Mouse (Mus musculus) C2C12 (cell line): Measurements from ENCODE around the gene Hes2. TPM values are rescaled to one million over a fixed set of nuclear protein-coding genes. Genes with fewer than 3 reads are reported as not detected.

ENCODE experiments used
- H3K27me3 ChIP-seq: one replicate; pipeline ENCODE4 v1.6.1; 2011; ENCODE audit not compliant: control insufficient read depth, insufficient read depth, insufficient read length
- H3K36me3 ChIP-seq: one replicate; pipeline ENCODE4 v1.6.1; 2011; ENCODE audit not compliant: control insufficient read depth, insufficient read depth
- H3K4me3 ChIP-seq: one replicate; pipeline ENCODE4 v1.5.1; 2011; ENCODE audit warnings: mild to moderate bottlenecking, control low read depth; ENCODE audit not compliant: poor library complexity, insufficient read depth, severe bottlenecking
- H3K79me2 ChIP-seq: one replicate; pipeline ENCODE4 v1.6.1; 2011; ENCODE audit not compliant: control insufficient read depth, insufficient read depth
- H3K79me3 ChIP-seq: one replicate; pipeline ENCODE4 v1.6.1; 2011; ENCODE audit warnings: low read depth, control low read depth
- H3ac ChIP-seq: one replicate; pipeline ENCODE3; 2011; ENCODE audit warnings: low read depth; ENCODE audit not compliant: control insufficient read depth, insufficient read length
- CEBPB ChIP-seq: IDR thresholded peaks from one replicate; pipeline ENCODE4 v1.6.1; 2011; ENCODE audit warnings: low read depth, mild to moderate bottlenecking, control low read depth, moderate library complexity
- CTCF ChIP-seq: IDR thresholded peaks from one replicate; pipeline ENCODE4 v1.5.1; 2011; ENCODE audit not compliant: control insufficient read depth, insufficient read depth, insufficient read length
- FOSL1 ChIP-seq: IDR thresholded peaks from one replicate; pipeline ENCODE4 v1.8.0; 2011; ENCODE audit warnings: mild to moderate bottlenecking, low read length; ENCODE audit not compliant: poor library complexity, insufficient read depth, severe bottlenecking
- MAX ChIP-seq: IDR thresholded peaks from one replicate; pipeline ENCODE4 v1.6.1; 2011; ENCODE audit warnings: mild to moderate bottlenecking, control low read depth
- MYOD1 ChIP-seq: IDR thresholded peaks from one replicate; pipeline ENCODE4 v1.6.1; 2011; ENCODE audit warnings: low read depth; ENCODE audit not compliant: control insufficient read depth, insufficient read length
- MYOG ChIP-seq: IDR thresholded peaks from one replicate; pipeline ENCODE4 v1.6.1; 2011; ENCODE audit not compliant: control insufficient read depth, insufficient read length; ENCODE audit errors: extremely low read depth
- USF1 ChIP-seq: IDR thresholded peaks from one replicate; pipeline ENCODE4 v1.6.1; 2011; ENCODE audit warnings: low read depth, mild to moderate bottlenecking, control low read depth, moderate library complexity
- polyA plus RNA-seq: library from polyadenylated mRNA; unstranded; fragments of >200 nt; fragmentation: generic; extraction: Trizol; gene quantifications from one replicate; pipeline ENCODE4 v1.2.1, GENCODE M21; 2012; ENCODE audit warnings: missing spikeins

Hes2 gene
- polyA plus RNA-seq, 1 experiment, result not detected

DNA sequence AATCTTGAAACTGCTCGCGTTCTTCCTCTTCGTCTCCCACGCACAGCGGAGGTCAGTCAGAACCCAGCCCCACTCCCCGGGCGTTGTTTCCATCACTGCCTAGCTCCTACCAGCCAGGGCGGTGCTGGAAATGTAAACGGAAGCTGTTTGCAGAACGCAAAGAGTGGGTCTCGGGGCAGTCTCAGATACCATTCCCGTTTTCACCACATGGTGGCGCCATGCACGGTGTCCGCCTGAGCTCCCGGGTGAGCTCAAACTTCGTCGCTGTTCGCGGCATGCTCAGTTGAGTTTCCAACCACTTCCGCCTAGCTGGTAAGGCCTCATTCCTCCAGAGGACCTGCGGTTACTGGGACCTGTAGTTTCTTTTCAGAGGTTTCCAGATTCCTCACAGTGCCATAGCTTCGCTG lies 4.9 kb upstream of the Hes2 start:
- H3K79me3 ChIP-seq, result no peaks in the 10 kb centered on the region
- H3ac ChIP-seq, result no peak overlapping the region
- peaks cover 53% of the 10 kb centered on the region for H3K27me3 ChIP-seq
- no peaks in the 10 kb centered on the region for H3K36me3 ChIP-seq
- no peak for TF ChIP-seq CEBPB
- TF ChIP-seq FOSL1, result no peak
- TF ChIP-seq CTCF, result peak; percentile 76
- peak; percentile 28 for TF ChIP-seq MAX
- H3K79me2 ChIP-seq, result no peaks in the 10 kb centered on the region
- no peak overlapping the region for H3K4me3 ChIP-seq

DNA sequence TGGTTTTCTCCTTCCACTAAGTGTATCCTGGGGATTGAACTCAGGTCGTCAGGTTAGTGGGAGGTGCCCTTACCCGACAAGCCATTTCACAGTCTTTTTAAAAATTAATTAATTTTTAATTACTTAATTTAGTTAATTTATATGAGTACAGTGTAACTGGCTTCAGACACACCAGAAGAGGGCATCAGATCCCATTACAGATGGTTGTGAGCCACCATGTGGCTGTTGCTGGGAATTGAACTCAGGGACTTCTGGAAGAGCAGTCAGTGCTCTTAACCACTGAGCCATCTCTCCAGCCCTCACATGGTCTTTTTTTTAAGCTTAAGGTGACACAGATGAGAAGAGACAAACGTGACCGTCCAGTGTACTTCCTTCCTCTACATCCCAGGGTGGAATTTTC lies 3.6 kb upstream of the Hes2 start:
- no peak overlapping the region for H3K4me3 ChIP-seq
- H3K79me2 ChIP-seq, result no peaks in the 10 kb centered on the region
- H3ac ChIP-seq, result no peak overlapping the region
- peaks cover 53% of the 10 kb centered on the region for H3K27me3 ChIP-seq
- TF ChIP-seq FOSL1, result no peak
- no peak for TF ChIP-seq USF1
- TF ChIP-seq MYOG, result no peak
- no peak for TF ChIP-seq CTCF
- no peak for TF ChIP-seq MAX
- H3K36me3 ChIP-seq, result no peaks in the 10 kb centered on the region
- H3K79me3 ChIP-seq, result no peaks in the 10 kb centered on the region

DNA sequence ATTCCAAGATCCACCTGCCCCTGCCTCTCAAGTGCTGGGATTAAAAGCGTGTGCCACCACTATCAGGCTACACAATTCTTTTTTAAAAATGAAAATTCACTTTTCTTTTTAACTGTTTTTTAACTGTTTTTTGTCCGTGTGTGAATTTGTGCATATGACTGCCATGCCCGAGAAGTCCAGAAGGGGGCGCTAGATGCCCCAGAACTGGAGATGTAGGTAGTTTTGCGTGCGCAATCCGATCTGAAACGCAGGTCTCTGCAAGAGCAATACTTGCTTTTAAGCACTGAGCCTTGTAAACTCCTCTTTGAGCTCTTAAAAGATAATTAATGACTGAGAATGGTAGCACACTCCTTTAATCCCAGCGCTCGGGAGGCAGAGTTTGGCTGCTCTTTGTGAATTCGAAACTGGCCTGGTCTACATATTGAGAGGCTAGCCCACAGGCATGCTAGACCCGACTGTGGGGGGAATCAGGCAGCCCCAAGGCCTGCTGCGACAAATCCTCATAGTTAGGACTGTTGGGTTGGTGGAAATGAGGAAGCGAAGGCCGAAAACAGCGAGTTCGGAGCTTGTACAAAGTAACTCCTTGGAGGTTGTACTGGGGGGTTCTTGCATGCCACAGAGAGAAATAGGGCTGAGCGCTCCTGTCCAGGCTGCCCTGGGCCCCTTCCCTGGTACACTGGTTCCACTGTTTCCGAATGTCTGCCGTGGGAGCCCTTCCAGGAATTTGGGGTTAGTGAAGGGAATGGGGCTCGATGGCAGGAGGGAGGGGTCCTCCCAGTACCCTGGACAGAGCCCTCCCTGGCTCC lies 685 bp upstream of the Hes2 start:
- Histone ChIP-seq H3ac (no peak overlapping the region), H3K36me3 (no peaks in the 10 kb centered on the region), H3K79me2 (no peaks in the 10 kb centered on the region), H3K79me3 (no peaks in the 10 kb centered on the region), H3K27me3 (peaks cover 49% of the 10 kb centered on the region), H3K4me3 (no peak overlapping the region)
- TF ChIP-seq MYOG (no peak), USF1 (no peak), FOSL1 (no peak), MAX (no peak), CTCF (no peak), MYOD1 (no peak), CEBPB (no peak)

DNA sequence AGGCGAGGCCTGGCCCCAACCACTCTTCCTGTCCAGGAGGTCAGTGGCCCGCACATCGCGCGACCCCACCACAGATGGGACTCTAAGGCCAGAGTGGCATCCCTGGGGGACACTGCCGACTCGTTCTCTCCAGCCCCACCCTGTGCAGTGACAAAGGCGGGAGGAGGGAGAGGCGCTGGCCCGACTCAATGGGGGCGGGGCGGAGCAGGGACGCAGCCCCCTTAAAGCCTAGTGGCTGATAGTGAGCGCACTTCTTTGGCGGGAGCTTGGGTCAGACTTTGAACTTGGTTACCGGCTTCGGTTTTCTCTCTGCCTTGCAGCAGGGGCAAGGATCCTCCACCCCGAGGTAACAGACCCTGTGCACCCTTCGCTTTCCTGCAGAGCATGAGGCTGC lies 615 bp downstream of the Hes2 start:
- Histone ChIP-seq H3K36me3 (no peaks in the 10 kb centered on the region), H3ac (no peak overlapping the region), H3K4me3 (no peak overlapping the region), H3K27me3 (peaks cover 49% of the 10 kb centered on the region), H3K79me2 (no peaks in the 10 kb centered on the region), H3K79me3 (no peaks in the 10 kb centered on the region)
- TF ChIP-seq MYOD1 (no peak), USF1 (no peak)

DNA sequence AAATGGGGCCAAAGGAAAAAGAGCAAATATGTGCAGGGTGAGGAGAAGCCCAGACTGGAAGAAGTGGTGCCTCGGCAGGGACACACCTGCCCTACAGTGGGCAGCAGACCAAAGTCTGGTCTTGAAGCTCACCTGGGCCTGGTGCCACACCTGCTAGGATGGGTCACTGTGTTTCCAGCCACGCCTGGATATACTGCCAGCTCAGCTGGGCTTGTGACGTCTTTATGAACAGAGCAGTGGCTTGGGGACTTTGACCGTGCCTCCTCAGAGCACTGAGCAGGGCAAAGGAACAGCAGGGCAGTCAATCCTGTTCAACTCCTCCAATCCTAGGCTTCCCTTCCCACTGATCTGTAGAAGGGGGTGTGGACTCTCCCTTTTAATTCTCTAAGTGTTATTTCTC lies 2.1 kb downstream of the Hes2 start:
- Histone ChIP-seq H3K79me2 (no peaks in the 10 kb centered on the region), H3K36me3 (no peaks in the 10 kb centered on the region), H3ac (no peak overlapping the region), H3K27me3 (peaks cover 49% of the 10 kb centered on the region), H3K4me3 (no peak overlapping the region), H3K79me3 (no peaks in the 10 kb centered on the region)
- TF ChIP-seq CEBPB (no peak), MYOG (no peak), FOSL1 (no peak), MAX (no peak), CTCF (no peak), MYOD1 (no peak), USF1 (no peak)

DNA sequence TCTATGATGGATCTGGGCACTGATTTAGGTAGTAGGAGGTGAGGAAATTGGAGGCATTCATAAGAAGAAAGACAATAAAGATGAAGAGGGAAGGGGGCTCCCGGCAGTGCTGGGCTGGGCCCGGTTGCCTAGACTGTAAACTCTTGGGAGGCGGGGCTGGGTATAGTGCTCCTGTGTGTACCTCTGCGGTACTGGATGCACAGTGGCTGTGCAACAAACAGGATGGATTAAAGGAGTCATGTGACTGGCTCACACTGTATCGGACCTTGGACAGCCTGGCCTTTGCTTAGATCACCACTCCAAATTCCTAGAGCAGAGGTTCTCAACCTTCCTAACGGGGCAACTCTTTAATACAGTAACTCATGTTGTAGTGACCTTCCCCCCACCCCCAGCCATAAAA lies 2.9 kb downstream of the Hes2 start:
- no peaks in the 10 kb centered on the region for H3K79me3 ChIP-seq
- no peak overlapping the region for H3ac ChIP-seq
- TF ChIP-seq MYOD1 (no peak), FOSL1 (no peak), MAX (no peak), CEBPB (no peak), CTCF (no peak), MYOG (no peak), USF1 (no peak)

More for the DNA sequence above, 2.9 kb downstream of the Hes2 start:
- H3K79me2 ChIP-seq, result no peaks in the 10 kb centered on the region
- H3K27me3 ChIP-seq, result peaks cover 49% of the 10 kb centered on the region
- H3K4me3 ChIP-seq, result no peak overlapping the region
- no peaks in the 10 kb centered on the region for H3K36me3 ChIP-seq
